Mouse (Mus musculus) intestine, postnatal 0 days (tissue): ENCODE results near the gene Ppm1b. TPM values are rescaled to one million over a fixed set of nuclear protein-coding genes. Genes with fewer than 3 reads are reported as not detected.

Experiments
- ATAC-seq: fragments of 200-750 bp; cut with Nextera tagmentation; 2 replicates; pipeline ENCODE4 v1.8.0; 2017; ENCODE audit warnings: mild to moderate bottlenecking, moderate TSS enrichment, moderate library complexity
- H3K27ac ChIP-seq: fragments of 300-500 bp; sonication (generic); 2 replicates; pipeline ENCODE4 v1.5.1; 2014; ENCODE audit warnings: mild to moderate bottlenecking, low read depth, low read length, moderate library complexity
- H3K27me3 ChIP-seq: fragments of 300-500 bp; sonication (generic); replicated peaks from 2 replicates; pipeline ENCODE4 v1.6.1; 2014; ENCODE audit warnings: low read length, mixed read lengths; ENCODE audit not compliant: control insufficient read depth, insufficient read depth
- H3K36me3 ChIP-seq: fragments of 300-500 bp; sonication (generic); 2 replicates; pipeline ENCODE4 v1.6.1; 2014; ENCODE audit warnings: mild to moderate bottlenecking, moderate library complexity; ENCODE audit not compliant: control insufficient read depth, insufficient read depth
- H3K4me1 ChIP-seq: fragments of 300-500 bp; sonication (generic); replicated peaks from 2 replicates; pipeline ENCODE4 v1.6.1; 2014; ENCODE audit warnings: antibody characterized with exemption, low read length, mixed read lengths; ENCODE audit not compliant: control insufficient read depth, insufficient read depth
- H3K4me2 ChIP-seq: fragments of 300-500 bp; sonication (generic); replicated peaks from 2 replicates; pipeline ENCODE4 v1.6.1; 2014; ENCODE audit warnings: low read depth, mild to moderate bottlenecking, moderate library complexity
- H3K4me3 ChIP-seq: fragments of 300-500 bp; sonication (generic); 2 replicates; pipeline ENCODE4 v1.5.1; 2014; ENCODE audit warnings: low read depth, low read length
- H3K9ac ChIP-seq: fragments of 300-500 bp; sonication (generic); 2 replicates; pipeline ENCODE4 v1.6.1; 2014; ENCODE audit warnings: mild to moderate bottlenecking, low read depth, low read length
- H3K9me3 ChIP-seq: fragments of 300-500 bp; sonication (generic); 2 replicates; pipeline ENCODE4 v1.6.1; 2016; ENCODE audit warnings: mixed run types; ENCODE audit not compliant: control insufficient read depth
- CTCF ChIP-seq: sonication (generic); IDR thresholded peaks from 2 replicates; pipeline ENCODE4 v1.5.1; 2016; ENCODE audit warnings: low read depth, mild to moderate bottlenecking, control low read depth, antibody characterized with exemption, moderate library complexity
- WGBS: fragments of 180-500 bp; shearing (Covaris S2); extraction: QIAGEN DNeasy Blood & Tissue Kit; methylation state at CpG from one replicate; pipeline ENCODE4 v1.1.7; 2014; 5-methylcytosine and 5-hydroxymethylcytosine counted together
- polyA plus RNA-seq: library from polyadenylated mRNA; unstranded; fragments of >200 nt; fragmentation: Nextera tagmentation; extraction: Ambion mirVana; gene quantifications from 2 replicates; pipeline ENCODE4 v1.2.1, GENCODE M21; 2015

The Ppm1b gene
- polyA plus RNA-seq, 1 experiment from 2014 or later = 59.2 TPM

DNA sequence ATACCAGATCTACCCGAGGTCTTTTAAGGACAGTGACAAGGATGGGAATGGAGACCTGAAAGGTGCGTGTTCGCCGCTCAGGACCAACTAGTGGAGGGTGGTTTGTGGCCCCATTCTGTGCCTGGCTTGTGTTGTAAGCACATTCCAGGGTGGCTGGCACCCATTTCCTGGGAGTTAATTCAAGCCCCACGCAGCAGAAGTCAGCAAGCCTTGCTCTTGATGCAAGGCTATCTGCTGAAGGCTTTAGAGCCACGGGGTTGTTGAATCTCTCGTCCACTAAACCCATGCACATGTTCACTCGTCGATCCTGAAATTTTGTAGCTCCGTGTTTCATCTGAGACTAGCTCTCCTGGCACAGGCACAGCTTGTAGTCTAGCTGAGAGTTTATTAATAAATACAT is 72.3 kb downstream of the Ppm1b start:
- H3K27me3 ChIP-seq = no peaks in the 10 kb centered on the region
- TF ChIP-seq CTCF = no peak
- ATAC-seq = no peak
- H3K36me3 ChIP-seq = no peaks in the 10 kb centered on the region
- H3K4me3 ChIP-seq = peak overlapping the region; percentile 32
- peak overlapping the region; percentile 82 for H3K27ac ChIP-seq
- H3K4me2 ChIP-seq = peak overlapping the region; percentile 63
- WGBS = 66% methylated on average over 10 of the region's 10 CpGs
- no peaks in the 10 kb centered on the region; the same call in 1 of the 2 replicates for H3K4me1 ChIP-seq
- H3K9me3 ChIP-seq = no peaks in the 10 kb centered on the region
- H3K9ac ChIP-seq = peak overlapping the region; percentile 38; the same call in 1 of the 2 replicates

DNA sequence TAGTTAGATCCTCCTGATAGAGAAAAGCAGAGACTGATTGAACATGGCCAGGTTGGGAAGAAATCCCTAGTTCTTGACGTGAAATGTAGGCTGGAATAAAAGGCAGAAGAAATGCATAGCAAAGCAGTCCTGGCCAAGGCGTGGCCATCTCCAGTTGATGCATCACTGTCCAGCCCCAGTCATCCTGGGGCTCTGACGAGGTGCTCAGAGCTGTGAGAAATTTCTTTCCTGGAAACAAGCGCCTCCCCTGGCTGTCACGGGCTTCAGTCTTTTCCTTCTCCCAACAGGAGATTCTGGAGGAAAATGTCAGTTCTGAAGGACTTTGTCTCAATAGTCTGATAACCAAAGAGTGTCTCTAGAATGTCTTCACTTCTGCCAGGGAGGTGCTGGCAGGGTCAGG is 74.1 kb downstream of the Ppm1b start:
- 43% methylated on average over 5 of the region's 5 CpGs for WGBS
- TF ChIP-seq CTCF = 0 out of 2 replicates have a peak, but pooled peaks have one; percentile 19
- peak overlapping the region; percentile 61 for H3K27ac ChIP-seq
- peak overlapping the region; percentile 38; the same call in 1 of the 2 replicates for H3K9ac ChIP-seq
- peak overlapping the region; percentile 32 for H3K4me3 ChIP-seq
- H3K4me2 ChIP-seq = peak overlapping the region; percentile 63
- ATAC-seq = peak; percentile 54
- 0 out of 2 replicates have a peak, but pooled peaks cover 5% of the 10 kb centered on the region for H3K36me3 ChIP-seq
- H3K27me3 ChIP-seq = no peaks in the 10 kb centered on the region
- H3K9me3 ChIP-seq = no peaks in the 10 kb centered on the region
- no peaks in the 10 kb centered on the region; the same call in 1 of the 2 replicates for H3K4me1 ChIP-seq

DNA sequence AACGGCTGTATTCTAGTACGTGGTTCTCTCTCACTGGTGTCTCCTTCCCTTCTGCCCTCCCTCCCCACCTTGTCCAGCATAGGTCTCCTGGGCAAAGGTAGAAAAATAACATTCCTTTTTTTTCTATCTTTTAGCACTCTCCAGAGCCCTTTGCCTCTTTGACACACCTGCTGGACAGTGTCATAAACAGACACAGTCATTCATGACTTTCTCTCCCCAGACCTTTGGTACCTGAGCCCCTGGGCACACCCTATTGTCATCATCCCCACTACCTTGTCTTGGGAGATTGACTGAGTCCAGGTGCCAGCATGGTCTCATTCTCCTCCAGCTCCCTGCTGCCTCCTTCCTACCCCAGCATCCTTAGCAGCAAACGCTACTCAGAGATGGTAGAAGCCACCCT is 76.5 kb downstream of the Ppm1b start:
- no peaks in the 10 kb centered on the region; the same call in 1 of the 2 replicates for H3K4me1 ChIP-seq
- H3K4me2 ChIP-seq = no peak overlapping the region
- ATAC-seq = peak; percentile 58
- no peak overlapping the region for H3K27ac ChIP-seq
- no peak overlapping the region for H3K4me3 ChIP-seq
- peaks cover 7% of the 10 kb centered on the region; the same call in 1 of the 2 replicates for H3K36me3 ChIP-seq
- no peak overlapping the region for H3K9ac ChIP-seq
- 42% methylated on average over 3 of the region's 3 CpGs for WGBS
- no peaks in the 10 kb centered on the region for H3K27me3 ChIP-seq
- TF ChIP-seq CTCF = no peak
- no peaks in the 10 kb centered on the region for H3K9me3 ChIP-seq

DNA sequence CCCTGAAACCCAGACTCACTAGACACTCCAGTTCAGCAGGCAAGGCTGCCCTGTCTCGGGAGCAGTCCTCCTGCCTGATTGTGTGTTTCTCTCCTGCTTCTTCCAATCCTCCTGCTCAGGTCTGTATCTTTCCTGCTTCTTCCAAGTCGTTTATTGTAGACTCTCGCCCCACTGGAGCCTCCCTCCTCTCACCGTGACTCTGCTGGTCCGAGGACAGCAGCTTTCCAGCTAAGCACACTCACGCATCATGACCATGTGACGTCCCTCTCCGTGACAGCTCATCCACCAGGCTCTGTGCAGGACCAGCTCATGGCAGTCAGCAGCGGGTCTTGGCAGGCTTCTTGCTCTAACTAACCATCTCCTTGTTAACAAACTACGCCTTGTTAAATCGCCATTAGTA is 77.5 kb downstream of the Ppm1b start:
- Histone ChIP-seq H3K27ac (no peak overlapping the region), H3K36me3 (peaks cover 12% of the 10 kb centered on the region; the same call in 1 of the 2 replicates), H3K4me3 (no peak overlapping the region), H3K9me3 (no peaks in the 10 kb centered on the region), H3K4me1 (no peaks in the 10 kb centered on the region; the same call in 1 of the 2 replicates), H3K4me2 (no peak overlapping the region), H3K9ac (no peak overlapping the region), H3K27me3 (no peaks in the 10 kb centered on the region)
- TF ChIP-seq CTCF = no peak
- WGBS = 53% methylated on average over 11 of the region's 11 CpGs
- ATAC-seq = no peak

DNA sequence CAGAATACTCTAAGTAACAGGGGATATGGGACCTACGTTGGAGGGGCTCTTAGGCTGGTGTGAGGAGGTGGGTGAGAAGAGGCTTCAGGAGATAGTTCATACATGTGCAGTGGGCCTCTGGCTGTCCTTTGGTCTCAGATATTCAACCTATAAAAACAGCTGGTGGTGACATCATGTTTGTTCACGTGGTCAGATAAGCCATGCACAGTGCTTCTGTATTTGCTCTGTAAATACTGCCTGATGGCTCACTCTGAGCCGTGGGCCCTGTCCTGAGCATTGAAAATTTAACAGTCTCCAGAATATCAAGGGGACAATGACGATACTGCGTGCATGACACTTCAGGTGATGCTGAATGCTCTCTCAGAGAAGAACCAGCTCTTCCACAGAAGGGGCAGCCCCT is 81.3 kb downstream of the Ppm1b start:
- ATAC-seq = peak; percentile 26; the same call in 1 of the 2 replicates
- Histone ChIP-seq H3K36me3 (peaks cover 12% of the 10 kb centered on the region; the same call in 1 of the 2 replicates), H3K4me2 (no peak overlapping the region), H3K9me3 (no peaks in the 10 kb centered on the region), H3K4me3 (no peak overlapping the region), H3K27me3 (no peaks in the 10 kb centered on the region), H3K27ac (no peak overlapping the region), H3K9ac (no peak overlapping the region), H3K4me1 (peaks cover 11% of the 10 kb centered on the region)
- no peak for TF ChIP-seq CTCF
- 50% methylated on average over 5 of the region's 5 CpGs for WGBS

DNA sequence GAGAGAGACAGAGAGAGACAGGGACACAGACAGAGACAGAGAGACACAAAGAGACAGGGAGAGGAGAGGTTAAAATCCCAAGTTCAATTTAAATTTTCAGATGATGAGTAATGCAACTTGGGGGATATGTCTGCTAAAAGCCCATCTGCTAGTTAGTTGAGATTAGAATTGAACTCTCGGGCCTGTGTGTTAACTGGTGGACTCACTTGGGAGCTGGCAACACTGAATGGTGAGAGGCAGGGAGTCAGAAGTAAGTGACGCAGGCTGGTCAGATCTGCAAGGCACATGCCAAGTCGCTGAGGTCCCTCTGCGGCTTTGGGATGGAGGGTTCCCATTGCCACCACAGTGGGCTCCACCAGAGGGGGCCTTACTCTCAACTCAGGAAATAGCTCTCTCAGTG is 81.8 kb downstream of the Ppm1b start:
- TF ChIP-seq CTCF = no peak
- no peak overlapping the region for H3K4me3 ChIP-seq
- no peak for ATAC-seq
- H3K36me3 ChIP-seq = peaks cover 12% of the 10 kb centered on the region; the same call in 1 of the 2 replicates
- H3K4me2 ChIP-seq = no peak overlapping the region
- no peaks in the 10 kb centered on the region for H3K9me3 ChIP-seq
- 83% methylated on average over 4 of the region's 4 CpGs for WGBS
- no peak overlapping the region for H3K27ac ChIP-seq
- no peak overlapping the region for H3K9ac ChIP-seq
- peaks cover 11% of the 10 kb centered on the region; the same call in 1 of the 2 replicates for H3K4me1 ChIP-seq
- H3K27me3 ChIP-seq = no peaks in the 10 kb centered on the region
